Mouse (Mus musculus) ES-E14 (cell line): Measurements from ENCODE around the gene Kbtbd7. TPM values are rescaled to one million over a fixed set of nuclear protein-coding genes. Genes with fewer than 3 reads are reported as not detected.

Experiments used
- DNase-seq: peaks from one replicate; pipeline ENCODE4 v3.0.0-alpha.2; 2013; ENCODE audit warnings: low read depth, low spot score
- H3K27ac ChIP-seq: 2 replicates; pipeline ENCODE4 v1.5.1; 2012; ENCODE audit warnings: low read depth, mild to moderate bottlenecking, low read length, moderate library complexity, mixed read lengths; ENCODE audit not compliant: poor library complexity, insufficient read depth, severe bottlenecking
- H3K36me3 ChIP-seq: 2 replicates; pipeline ENCODE4 v1.6.1; 2012; ENCODE audit warnings: mild to moderate bottlenecking, low read length, moderate library complexity, mixed read lengths; ENCODE audit not compliant: control insufficient read depth, poor library complexity, insufficient read depth, severe bottlenecking
- H3K4me1 ChIP-seq, 2 experiments: fragments of 150-350 bp in 1 of 2; sonication (generic) in 1 of 2; 2 replicates each; pipeline ENCODE4 v1.6.1; 2012; ENCODE audit warnings: low read length in 2 of 2, mild to moderate bottlenecking in 1 of 2, mixed read lengths in 1 of 2; ENCODE audit not compliant: control insufficient read depth in 2 of 2, insufficient read depth in 2 of 2, poor library complexity in 1 of 2
- H3K4me3 ChIP-seq, 2 experiments: fragments of 150-350 bp in 1 of 2; sonication (generic) in 1 of 2; 2 replicates each; pipeline ENCODE4 v1.5.1; 2012; ENCODE audit warnings: low read length in 2 of 2, low read depth in 1 of 2, mild to moderate bottlenecking in 1 of 2, mixed read lengths in 1 of 2; ENCODE audit not compliant: insufficient read depth in 1 of 2, poor library complexity in 1 of 2, severe bottlenecking in 1 of 2
- H3K9ac ChIP-seq: 2 replicates; pipeline ENCODE4 v1.6.1; 2012; ENCODE audit warnings: low read depth, mild to moderate bottlenecking, low read length, mixed read lengths; ENCODE audit not compliant: poor library complexity, insufficient read depth, severe bottlenecking
- H3K9me3 ChIP-seq: fragments of 150-350 bp; sonication (generic); 2 replicates; pipeline ENCODE4 v1.6.1; 2012; ENCODE audit warnings: low read depth, mild to moderate bottlenecking, low read length; ENCODE audit not compliant: control insufficient read depth, insufficient read depth
- CHD2 ChIP-seq: IDR thresholded peaks from 2 replicates; pipeline ENCODE4 v1.6.1; 2014; ENCODE audit warnings: mild to moderate bottlenecking, low read depth, low read length, inconsistent platforms
- HCFC1 ChIP-seq: IDR thresholded peaks from 2 replicates; pipeline ENCODE4 v1.6.1; 2012; ENCODE audit warnings: low read length, inconsistent platforms, borderline replicate concordance; ENCODE audit not compliant: insufficient read depth
- MAFK ChIP-seq: IDR thresholded peaks from 2 replicates; pipeline ENCODE4 v1.6.1; 2014; ENCODE audit warnings: mild to moderate bottlenecking, low read depth, low read length, inconsistent platforms; ENCODE audit not compliant: insufficient read depth
- ZC3H11A ChIP-seq: IDR thresholded peaks from 2 replicates; pipeline ENCODE4 v1.6.1; 2012; ENCODE audit warnings: low read depth, mild to moderate bottlenecking, inconsistent platforms, low read length, borderline replicate concordance
- ZNF384 ChIP-seq: IDR thresholded peaks from 2 replicates; pipeline ENCODE4 v1.6.1; 2012; ENCODE audit warnings: low read depth, low read length, inconsistent platforms
- in situ Hi-C, 2 experiments: fragments of 600-800 bp; cut with MboI; formaldehyde crosslinking; loops; one replicate each; pipeline ENCODE4 v1.15.1; 2025; ENCODE audit warnings: low sequenced_read_pairs in 2 of 2, inconsistent platforms in 1 of 2; ENCODE audit not compliant: unreplicated experiment in 2 of 2
- total RNA-seq: library from RNA; depleted of rRNA; stranded (reverse); fragments of 300-350 nt; gene quantifications from 2 replicates; pipeline ENCODE4 v1.2.3, GENCODE M21; 2012

Kbtbd7 gene
- total RNA-seq, 1 experiment = 5.6 TPM

DNA sequence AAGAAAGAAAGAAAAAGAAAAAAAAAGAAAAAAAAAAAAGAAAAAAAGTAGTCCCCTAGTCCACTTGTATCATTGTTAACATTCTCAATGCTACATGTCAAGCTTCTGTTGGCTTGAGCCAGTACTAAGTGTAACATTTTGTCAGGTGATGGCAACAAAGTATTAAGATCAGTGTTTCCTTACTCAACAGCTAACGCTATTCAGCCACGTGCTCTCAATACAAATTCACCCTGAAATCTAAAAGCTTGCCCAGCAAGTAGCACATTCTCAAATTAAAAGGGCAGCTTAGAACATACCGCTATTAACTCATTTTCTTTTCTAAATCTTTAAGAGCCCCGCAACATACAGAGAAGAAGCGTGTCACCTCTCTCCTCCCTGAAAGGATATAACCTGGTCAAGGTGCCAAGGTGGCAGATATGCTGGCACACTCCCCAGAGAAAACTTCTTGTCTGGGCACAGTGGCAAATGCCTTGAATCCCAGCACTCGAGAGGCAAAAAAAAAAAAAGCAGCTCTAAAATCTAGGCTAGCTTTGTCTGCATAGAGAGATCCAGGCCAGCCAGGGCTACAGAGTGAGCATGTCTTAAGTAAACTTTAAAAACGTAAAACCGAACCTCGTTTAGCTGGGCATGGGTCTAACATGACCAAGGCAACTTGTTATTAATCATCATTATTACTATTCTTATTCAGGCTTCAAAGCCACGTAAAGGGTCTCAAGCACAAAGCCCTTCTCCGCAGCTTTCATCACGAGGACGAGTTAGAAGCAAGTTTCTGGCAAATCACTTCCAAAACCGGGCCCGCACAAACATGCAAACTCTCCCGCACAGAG lies 36.7 kb upstream of the Kbtbd7 start:
- peak overlapping the region; percentile 99 for H3K9ac ChIP-seq
- TF ChIP-seq ZC3H11A (no peak), HCFC1 (no peak), MAFK (no peak), ZNF384 (0 out of 2 replicates have a peak, but pooled peaks have one; percentile 7), CHD2 (no peak)
- H3K4me1 ChIP-seq = no peaks in the 10 kb centered on the region
- peak overlapping the region; percentile 91 for H3K27ac ChIP-seq
- H3K36me3 ChIP-seq = no peaks in the 10 kb centered on the region; the same call in 1 of the 2 replicates
- DNase-seq = no peak
- H3K9me3 ChIP-seq = no peaks in the 10 kb centered on the region
- in situ Hi-C loops = loop anchor here in 1 of 2 experiments (10.0 kb wide), 1 partner anchor 75 kb away; no protein-coding TSS in a partner anchor
- H3K4me3 ChIP-seq = peak overlapping the region; percentile 90 to 99

DNA sequence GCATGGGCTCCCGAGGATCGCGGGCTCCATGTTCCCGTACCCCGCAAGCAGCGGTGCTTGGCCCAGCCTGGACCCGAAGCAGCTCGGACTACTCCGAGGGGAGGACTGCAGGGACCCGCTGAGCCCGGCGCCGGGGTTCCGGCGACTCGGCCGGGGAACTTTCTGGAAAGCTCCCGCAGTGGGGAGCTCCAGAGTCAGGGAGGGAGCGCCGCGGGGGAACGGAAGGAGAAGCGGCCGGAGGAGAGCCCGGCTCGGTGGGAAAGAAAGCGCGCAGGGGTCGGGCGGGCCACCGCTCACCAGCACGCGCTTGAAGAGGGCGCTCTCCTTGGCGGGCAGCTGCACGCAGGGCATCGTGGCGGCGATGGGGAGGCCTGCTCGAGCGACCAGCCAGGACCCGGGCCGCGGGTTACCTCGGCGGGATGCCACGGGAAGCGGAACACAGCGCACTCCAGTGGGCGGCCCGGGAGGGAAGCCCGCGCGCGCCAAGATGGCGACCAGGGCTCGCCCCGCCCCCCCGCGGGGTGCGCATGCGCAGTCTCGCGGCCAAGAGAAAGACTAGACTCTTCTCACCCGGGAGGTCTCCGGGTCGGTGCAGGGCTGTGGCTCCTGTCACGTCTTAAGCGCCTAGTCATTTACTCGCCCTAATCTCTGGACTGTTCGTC lies 35.9 kb upstream of the Kbtbd7 start, which contains the start of gene Naa16:
Gene Naa16, minus strand, starts transcription at position 514 of the 662 bp plus-strand sequence.
- TF ChIP-seq HCFC1 (peak; percentile 76), ZC3H11A (no peak), CHD2 (no peak)
- peak within 1 kb of the TSS; percentile 99 for H3K9ac ChIP-seq
- in situ Hi-C loops = loop anchor here in 1 of 2 experiments (10.0 kb wide), 1 partner anchor 74 kb away; no protein-coding TSS in a partner anchor
- H3K4me3 ChIP-seq = peak within 1 kb of the TSS; percentile 90 to 99
- peak; percentile 88 for DNase-seq
- peak within 1 kb of the TSS; percentile 91 for H3K27ac ChIP-seq
- H3K9me3 ChIP-seq = no peaks in the 10 kb centered on the region
- no peaks in the 10 kb centered on the region; the same call in 1 of the 2 replicates for H3K36me3 ChIP-seq
- H3K4me1 ChIP-seq = no peaks in the 10 kb centered on the region

DNA sequence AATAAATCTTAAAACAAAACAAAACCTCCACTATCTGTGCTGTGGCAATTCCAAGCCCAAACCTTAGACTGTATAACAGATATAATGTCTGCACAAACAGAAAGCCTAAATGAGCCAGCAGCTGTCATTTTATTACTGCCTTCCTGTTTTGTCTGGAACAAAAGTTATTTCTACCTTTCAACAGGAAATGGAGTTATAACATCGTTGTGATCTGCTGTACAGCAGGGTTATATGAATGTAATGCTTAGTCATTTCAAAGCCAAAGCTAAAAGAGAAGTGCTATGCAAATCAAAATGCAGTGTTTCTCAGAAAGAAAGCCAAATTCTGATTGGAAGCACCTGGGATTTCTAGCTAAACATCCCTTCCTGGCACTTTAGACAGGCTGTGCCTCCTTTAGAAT lies 33.0 kb upstream of the Kbtbd7 start:
- Histone ChIP-seq H3K4me1 (no peaks in the 10 kb centered on the region), H3K27ac (no peak overlapping the region), H3K4me3 (no peak overlapping the region), H3K36me3 (no peaks in the 10 kb centered on the region), H3K9ac (no peak overlapping the region), H3K9me3 (no peaks in the 10 kb centered on the region)
- DNase-seq = no peak
- in situ Hi-C loops = loop anchor here in 1 of 2 experiments (10.0 kb wide), 1 partner anchor 72 kb away; no protein-coding TSS in a partner anchor
- TF ChIP-seq MAFK = no peak
- no peak for TF ChIP-seq ZNF384
- TF ChIP-seq CHD2 = no peak
- TF ChIP-seq ZC3H11A = no peak
- no peak for TF ChIP-seq HCFC1

DNA sequence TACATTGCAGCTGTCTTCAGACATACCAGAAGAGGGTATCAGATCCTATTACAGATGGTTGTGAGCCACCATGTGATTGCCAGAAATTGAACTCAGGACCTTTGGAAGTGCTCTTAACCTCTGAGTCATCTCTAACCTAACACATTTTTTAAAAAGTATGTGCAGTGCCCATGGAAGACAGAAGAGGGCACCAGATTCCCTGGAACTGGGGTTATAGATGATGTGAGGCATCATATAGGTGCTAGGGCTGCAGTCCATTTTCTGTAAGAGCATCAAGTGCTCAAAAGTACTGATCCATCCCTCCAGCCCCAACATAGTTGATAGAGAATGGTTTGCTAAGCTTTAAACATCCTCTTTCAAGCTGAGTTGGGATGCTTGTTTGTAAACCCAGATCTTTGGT lies 31.7 kb upstream of the Kbtbd7 start:
- TF ChIP-seq ZNF384 = no peak
- peak; percentile 57; the same call in 1 of the 2 replicates for TF ChIP-seq ZC3H11A
- no peak for TF ChIP-seq CHD2
- no peak for TF ChIP-seq HCFC1
- no peak for TF ChIP-seq MAFK
- Histone ChIP-seq H3K4me3 (no peak overlapping the region), H3K9ac (no peak overlapping the region), H3K27ac (no peak overlapping the region), H3K4me1 (no peaks in the 10 kb centered on the region), H3K36me3 (no peaks in the 10 kb centered on the region), H3K9me3 (no peaks in the 10 kb centered on the region)
- peak; percentile 46 for DNase-seq
- in situ Hi-C loops = loop anchor here in 1 of 2 experiments (10.0 kb wide), 1 partner anchor 70 kb away; no protein-coding TSS in a partner anchor
